Mouse (Mus musculus) B cell, adult 62 days (primary cell): ENCODE results near the gene Phox2a. TPM values are rescaled to one million over a fixed set of nuclear protein-coding genes. Genes with fewer than 3 reads are reported as not detected.

Source experiments
- total RNA-seq: library from RNA; stranded (reverse); gene quantifications from 4 replicates; pipeline ENCODE4 v1.2.4, GENCODE M21; 2023

Gene Phox2a
- not detected in 4 replicates for total RNA-seq

DNA sequence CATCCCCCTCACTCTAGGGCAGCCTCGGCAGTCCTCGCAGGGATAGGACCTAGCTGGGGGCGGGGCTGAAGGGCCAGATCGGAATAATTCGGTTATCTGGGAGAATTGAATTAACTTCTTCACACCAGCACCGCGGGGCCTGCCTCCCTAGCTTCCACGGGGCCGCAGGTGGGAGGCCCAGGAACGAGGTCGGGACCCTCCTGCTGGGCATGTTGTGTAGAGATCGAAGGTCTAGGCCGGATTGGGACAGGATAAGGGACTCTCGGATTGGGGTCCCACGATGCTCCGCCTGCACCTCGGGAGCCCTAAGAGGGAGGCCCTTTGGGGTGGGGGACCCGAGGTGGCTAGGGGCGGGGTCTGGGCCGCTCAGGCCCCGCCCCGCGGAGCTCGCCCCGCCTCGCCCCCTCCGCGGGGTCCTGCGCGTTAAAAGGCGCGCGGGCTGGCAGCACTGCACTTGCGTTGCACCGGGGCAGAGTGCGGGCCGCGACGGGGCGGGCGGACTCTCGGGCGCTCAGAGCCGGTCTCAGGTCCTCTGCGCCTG lies at the start of gene Phox2a:
Gene Phox2a (plus strand): TSS at position 453 of the 541 bp plus-strand sequence.

DNA sequence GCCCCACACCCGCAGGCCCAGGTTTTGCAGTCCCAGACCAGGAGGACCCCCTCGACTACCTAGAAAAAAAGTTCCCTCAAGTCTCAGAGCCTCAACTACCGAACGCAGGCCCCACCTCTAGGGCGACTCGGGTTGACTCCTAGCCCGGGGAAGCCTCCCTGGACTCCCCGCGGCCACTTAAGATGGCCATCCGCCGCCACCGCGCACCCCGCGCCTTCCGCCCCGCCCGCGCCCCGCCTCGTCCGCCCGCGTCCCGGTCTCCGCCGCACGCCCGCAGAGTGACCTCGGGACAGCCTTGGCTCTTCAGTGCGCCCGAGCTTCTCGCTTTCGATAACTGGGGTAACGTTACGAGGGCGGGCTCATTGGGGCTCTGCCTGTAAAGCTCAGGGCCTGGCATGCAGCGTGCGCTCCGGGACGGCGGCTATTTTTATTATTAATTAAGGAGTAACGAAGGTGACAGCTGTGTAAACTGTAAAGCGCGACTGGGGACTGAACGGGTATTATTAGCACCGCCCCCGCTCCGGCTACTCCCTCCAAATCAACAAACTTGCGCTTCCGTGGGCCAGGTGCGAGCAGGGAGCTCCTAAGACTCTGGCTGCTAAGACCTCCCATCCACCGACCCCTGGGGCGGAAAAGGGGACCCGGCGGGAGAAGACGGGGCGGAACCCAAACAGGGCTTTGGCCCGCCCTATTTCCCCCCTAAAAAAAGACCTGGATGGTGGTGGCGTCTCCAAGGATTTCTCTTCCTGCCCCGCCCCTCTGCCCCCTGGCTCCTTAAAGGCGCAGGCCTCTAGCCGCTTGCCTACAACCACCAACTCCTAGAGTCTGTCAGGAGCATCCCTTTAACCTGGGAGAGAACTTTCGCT lies 19.7 kb downstream of the Phox2a start, which contains the start of gene Inppl1:
Gene Inppl1 (minus strand): TSS at position 624 of the 866 bp plus-strand sequence.

DNA sequence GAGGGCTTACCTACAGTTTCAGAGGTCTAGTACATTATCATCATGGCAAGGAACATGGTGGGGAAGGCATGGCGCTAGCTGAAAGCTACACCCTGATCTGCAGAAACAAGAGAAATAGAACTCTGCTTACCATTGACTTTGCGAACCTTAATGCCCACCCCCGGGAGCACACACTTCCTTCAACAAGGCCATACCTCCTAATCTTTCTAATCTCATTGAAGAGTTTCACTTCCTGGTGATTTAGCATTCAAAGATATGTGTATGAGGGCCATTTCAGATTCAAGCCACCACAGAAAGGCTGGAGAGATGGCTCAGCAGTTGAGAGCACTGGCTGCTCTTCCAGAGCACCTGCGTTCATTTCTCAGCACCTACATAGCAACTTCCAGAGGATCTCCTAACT lies 39.0 kb downstream of the Phox2a start, which contains the start of gene Folr2:
Gene Folr2 (minus strand): TSS at position 101 of the 400 bp plus-strand sequence.

DNA sequence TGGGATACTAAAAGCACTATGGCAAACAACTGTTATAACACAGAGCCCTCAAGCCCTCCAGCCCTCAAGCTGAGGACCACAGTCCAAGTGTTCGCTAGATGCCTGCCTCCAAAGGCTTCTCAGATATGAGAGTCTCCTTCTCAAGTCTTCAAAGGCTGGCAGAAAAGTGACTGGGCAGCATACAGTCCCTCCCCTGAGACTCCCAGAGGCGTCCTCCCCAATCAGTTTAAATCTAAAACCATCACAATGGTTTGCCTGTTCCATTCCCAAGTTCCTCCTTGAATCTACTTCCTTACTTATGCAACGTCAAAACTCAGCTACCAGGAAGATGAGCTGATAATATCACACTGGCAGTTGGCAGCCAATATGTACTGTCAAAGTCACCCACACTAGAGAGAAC lies 45.3 kb downstream of the Phox2a start, which contains the start of gene Anapc15:
Gene Anapc15 (plus strand): TSS at position 301 of the 400 bp plus-strand sequence.

DNA sequence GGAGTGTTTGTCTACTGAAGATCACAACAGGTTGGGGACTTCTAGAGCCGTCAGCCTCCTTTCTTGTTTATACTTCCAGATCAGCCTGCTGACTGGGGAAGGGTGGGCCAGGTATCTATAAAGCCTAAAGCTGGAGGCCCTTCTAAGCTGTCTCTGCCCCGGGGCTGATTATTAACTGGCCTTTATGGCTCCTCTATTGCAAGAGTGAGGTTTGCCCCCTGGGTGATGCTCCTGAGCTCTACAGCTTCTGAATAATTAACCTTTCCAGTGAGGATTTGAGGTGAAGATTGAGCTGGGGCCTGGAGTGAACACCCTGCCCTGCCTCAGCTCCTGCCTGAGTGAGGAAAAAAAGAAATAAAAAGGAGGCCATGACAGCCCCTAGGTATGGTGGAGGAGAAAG lies 52.5 kb downstream of the Phox2a start, which contains the start of gene Folr1:
Gene Folr1 (minus strand): TSS at position 160 of the 400 bp plus-strand sequence.

Other genes starting within 250 kb of the Phox2a start
- gene Art2b, start 232.7 kb upstream of the Phox2a start, total RNA-seq, result 0.21 TPM in 1 of 4 replicates, not detected in the others
- 14.1 to 20.2 TPM (median 16.1 TPM) in 4 replicates for gene Clpb, start 154.7 kb upstream of the Phox2a start, total RNA-seq
- gene Inppl1, start 19.9 kb downstream of the Phox2a start, total RNA-seq, result 42.4 to 55.9 TPM (median 50.3 TPM) in 4 replicates
- gene Folr2, start 38.9 kb downstream of the Phox2a start, total RNA-seq, result 1.0 to 2.5 TPM (median 1.3 TPM) in 3 of 4 replicates, not detected in the other
- 100 to 130 TPM (median 106 TPM) in 4 replicates for gene Anapc15, start 45.4 kb downstream of the Phox2a start, total RNA-seq
- not detected in 4 replicates for gene Folr1, start 52.5 kb downstream of the Phox2a start, total RNA-seq
- gene Lamtor1, start 87.6 kb downstream of the Phox2a start, total RNA-seq, result 74.8 to 82.1 TPM (median 78.5 TPM) in 4 replicates
- 0.25 to 0.54 TPM (median 0.52 TPM) in 3 of 4 replicates, not detected in the other for gene Tomt, start 88.0 kb downstream of the Phox2a start, total RNA-seq
- 1.1 to 1.7 TPM (median 1.2 TPM) in 3 of 4 replicates, not detected in the other for gene Lrrc51, start 115.6 kb downstream of the Phox2a start, total RNA-seq
- 250 to 265 TPM (median 256 TPM) in 4 replicates for gene Numa1, start 115.8 kb downstream of the Phox2a start, total RNA-seq
- 9.7 to 11.7 TPM (median 10.0 TPM) in 4 replicates for gene Il18bp, start 200.4 kb downstream of the Phox2a start, total RNA-seq
- 32.5 to 44.3 TPM (median 36.8 TPM) in 4 replicates for gene Rnf121, start 247.2 kb downstream of the Phox2a start, total RNA-seq
- 39.4 to 46.9 TPM (median 44.4 TPM) in 4 replicates for gene Xndc1, start 247.2 kb downstream of the Phox2a start, total RNA-seq
- 4.9 to 6.8 TPM (median 5.7 TPM) in 4 replicates for gene Xntrpc, start 247.4 kb downstream of the Phox2a start, total RNA-seq